Mouse (Mus musculus) left cerebral cortex, adult 9 months (tissue): ENCODE measurements around the gene Rfk.

Experiments
- DNase-seq, 2 experiments: peaks; one replicate each; pipeline ENCODE4 v3.0.0; 2022; ENCODE audit warnings: low spot score in 2 of 2

Rfk gene

DNA sequence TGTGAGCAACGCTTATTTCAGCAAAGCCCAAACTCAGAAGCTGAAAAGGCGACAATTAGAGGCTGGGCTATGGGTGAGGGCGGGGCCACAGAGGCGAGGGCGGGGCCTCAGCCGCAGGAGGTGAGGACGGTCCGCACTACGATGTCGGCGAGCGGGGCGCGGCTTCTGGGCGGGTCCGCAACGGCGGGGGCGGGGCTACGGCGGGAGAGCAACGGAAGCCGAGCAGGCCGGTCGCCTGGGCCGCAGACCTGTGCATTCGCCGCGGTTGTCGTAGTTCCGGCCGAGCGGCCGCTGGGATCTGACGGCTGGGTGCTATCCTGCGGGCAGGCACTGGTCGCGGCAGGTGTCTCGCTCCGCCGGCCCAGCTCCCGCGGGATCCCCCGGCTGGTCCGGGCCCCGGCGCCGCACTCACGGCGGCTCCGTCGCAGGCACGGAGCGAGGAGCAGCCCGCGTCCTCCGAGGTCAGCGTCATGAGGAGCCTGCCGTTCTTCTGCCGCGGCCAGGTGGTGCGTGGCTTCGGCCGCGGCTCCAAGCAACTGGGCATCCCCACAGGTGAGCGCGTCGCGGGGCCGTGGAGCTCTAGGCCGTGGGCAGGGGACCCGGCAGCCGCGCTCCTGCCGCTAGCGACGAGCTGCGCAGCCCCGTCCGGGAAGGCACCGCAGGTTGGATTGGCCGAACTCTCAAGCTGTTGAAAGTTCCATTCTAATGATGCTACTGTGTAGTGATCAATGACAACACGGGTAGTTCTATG lies at the start of gene Rfk:
Gene Rfk (plus strand): TSS at position 203 of the 751 bp plus-strand sequence.
- peak; percentile 56 to 82 for DNase-seq

DNA sequence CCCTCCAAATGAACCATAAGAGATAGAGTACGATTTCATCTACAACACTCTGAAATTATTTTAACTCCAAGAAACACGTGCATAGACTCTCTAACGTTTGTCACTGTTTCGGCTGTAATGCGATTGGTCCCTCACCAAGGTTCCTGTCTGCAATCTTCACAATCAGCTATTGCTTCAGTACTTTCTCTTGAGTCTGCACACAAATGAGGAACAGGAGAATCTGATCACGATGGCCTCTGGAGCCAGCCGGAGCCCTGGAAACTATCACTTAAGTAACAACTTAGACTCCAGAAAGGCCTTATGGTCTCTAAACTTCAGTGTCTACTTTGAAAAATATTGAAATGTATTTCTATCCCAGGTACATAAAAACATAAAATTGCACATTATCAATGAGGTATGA lies 49.0 kb upstream of the Rfk start:
- DNase-seq: no peak

DNA sequence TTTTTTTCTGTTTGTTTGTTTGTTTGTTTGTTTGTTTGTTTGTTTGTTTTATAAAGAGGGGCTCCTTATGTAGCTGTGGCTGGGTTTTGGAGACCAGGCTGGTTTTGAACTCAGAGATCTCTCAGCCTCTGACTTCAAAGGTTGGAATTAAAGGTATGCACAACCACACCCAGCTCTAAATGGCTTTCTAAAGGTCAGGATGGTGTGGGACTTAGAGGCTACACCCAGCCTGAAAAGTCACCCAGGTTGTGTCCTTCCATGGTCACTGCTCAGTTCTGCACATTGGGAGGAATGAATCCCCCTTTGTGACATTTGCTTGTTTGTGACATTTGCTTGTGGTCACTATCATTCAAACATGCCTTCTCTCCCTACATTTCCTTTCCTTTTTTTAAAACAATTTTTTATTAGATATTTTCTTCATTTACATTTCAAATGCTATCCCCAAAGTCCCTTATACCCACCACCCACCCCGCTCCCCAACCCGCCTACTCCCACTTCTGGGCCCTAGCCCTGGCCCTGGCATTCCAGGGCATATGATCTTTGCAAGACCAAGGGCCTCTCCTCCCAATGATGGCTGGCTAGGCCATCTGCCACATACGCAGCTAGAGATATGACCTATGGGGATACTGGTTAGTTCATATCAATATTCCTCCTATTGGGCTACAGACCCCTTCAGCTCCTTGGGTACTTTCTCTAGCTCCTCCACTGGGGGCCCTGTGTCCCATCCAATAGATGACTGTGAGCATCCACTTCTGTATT lies 46.9 kb upstream of the Rfk start:
- no peak for DNase-seq

DNA sequence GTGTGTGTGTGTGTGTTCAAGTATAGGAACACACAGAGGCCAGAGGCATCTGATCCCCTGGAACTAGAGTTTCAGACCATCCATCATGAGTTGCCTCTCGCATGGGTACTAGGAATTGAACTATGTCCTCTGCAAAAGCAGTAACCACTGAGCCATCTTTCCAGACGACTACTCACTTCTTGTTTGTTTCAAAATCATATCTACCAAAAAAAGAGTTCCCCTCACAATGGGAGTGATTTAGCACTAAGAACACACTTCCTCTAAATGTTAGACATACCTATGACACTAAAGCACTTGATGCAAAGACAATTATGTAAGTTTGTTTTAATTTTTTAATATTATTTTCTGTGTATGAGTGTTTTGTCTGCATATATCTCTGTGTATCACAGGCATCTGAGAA lies 46.0 kb upstream of the Rfk start:
- no peak for DNase-seq

DNA sequence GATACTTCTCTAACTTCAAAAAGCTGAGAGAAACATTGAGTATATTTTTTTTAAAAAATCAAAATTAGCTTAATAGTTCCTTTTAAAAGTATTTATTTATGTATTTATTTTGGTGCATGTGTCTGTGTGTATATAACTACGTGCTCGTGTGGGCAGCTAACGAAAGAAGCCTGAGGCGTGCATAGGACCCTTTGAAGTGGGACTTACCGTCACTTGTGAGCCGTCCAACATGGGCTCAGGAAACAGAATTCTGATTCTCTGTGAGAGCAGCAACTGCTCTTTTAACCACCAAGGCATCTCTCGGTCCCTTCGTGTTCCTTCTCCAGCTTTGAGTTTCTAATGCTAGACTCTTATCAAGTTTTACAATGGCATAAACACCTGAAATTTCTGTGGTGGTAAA lies 40.1 kb upstream of the Rfk start:
- DNase-seq: no peak

DNA sequence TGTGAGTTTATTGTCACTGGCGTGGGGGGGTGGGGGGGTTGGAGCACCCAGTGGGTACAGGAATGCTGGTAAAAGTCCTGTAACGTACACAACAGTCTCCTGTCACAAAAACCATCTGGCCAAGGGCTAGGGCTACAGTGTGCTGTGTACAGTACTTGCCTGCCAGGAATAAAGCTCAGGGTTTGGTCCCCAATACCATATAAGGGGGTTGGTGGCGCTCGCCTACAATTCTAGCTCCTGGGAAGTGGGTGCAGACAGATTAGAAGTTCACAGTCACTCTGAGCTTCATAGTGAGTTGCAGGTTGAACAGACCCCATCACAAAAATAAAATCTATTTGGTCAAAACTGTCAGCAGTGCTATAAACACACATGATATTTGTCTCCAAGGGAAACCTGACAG lies 39.5 kb upstream of the Rfk start:
- no peak for DNase-seq

DNA sequence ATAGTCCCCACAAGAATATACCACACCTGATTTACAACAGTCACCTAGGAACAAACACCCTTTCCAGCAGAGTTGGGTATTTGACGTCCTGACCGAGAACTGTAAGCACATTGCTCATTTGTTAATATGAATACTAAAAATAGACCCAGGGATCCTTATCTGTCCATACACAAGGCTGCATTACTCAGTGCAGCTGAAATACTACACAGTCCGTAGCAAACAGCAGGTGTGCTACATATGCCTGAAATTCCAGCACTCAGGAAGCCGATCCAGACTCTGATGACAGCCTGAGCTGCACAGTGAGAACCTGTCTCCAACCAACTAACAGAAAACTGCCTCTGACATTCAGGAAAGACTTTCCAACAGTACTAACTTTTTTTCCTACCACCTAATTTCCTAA lies 39.0 kb upstream of the Rfk start:
- DNase-seq: no peak

DNA sequence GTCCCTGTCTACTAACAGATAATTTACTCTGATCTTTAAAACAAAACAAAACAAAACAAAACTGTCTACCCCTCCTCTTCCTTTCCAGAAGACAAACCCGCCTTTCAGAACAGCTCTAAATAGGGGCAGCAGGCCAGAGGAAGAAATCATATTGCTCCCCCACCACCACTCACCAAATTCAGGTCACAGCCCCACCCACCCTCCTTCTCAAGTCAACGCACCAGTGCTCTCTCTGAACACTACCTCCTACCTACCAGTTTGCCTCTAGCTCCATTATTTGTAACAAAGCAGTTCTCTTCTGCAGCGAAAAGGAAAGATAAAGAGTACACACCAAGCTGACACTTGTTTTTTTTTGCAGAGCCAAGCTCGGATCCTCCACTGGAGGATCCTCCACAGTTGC lies 38.5 kb upstream of the Rfk start:
- DNase-seq: no peak

DNA sequence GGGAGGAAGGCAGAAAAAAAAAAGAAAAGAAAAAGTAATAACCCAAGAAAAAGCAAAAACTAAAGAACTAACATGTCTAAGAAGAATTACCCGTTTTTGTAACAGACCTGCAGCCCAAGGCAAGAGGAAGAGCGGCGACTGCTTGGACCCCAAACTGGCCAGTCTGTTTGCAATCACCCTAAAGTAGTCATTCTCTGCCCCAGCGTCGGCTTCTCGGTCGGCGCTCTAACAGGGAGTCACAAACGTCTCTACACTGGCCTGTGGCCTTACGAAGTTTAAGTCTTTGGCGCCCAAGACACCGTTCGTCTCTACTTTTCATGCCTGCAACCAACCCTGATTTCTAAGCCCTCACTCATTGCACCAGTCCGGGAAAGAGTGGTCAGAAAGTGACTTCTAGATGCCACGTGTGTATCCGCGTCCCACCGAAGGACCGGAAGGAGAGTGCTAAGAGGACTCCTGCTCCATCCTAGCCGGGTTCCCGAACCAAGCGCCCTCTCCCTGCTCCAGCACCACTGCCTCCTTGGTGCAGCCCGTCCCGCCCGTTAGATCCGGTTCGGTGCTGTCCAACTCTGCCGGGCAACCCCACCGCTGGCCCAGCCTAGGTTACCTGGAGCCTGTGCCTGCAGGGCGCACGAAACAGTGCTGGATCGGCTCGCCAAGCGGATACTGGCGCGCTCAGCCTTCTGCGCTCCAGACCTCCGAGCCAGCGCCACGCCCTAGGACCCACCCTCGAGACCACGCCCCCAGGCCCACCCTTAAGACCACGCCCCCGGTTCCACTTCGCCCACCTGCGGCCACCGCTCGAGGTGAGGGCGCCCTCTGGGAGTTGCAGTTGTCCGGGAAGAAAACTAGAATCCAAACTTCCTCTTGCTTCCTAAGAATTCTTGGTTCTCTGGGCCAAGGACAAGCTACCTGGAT lies 37.6 kb upstream of the Rfk start:
- DNase-seq: no peak

DNA sequence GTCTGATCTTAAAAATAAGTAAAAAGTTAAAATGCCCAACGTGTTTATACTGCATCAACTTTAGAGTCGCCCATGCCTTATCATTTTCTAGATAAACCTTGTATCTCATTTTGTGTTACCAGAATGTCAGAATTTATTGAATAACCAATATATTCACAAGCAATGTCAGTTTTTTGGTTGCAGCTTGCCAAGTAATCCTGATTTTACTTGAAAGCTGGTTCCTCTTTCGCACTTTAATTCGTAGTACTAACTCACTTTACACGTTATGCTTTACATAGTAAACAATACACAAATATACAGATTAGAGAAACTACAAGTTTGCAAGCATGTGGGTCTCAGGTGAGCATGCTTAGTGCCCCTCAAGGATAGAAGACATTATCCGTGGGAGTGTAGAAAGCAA lies 36.9 kb upstream of the Rfk start:
- no peak for DNase-seq

DNA sequence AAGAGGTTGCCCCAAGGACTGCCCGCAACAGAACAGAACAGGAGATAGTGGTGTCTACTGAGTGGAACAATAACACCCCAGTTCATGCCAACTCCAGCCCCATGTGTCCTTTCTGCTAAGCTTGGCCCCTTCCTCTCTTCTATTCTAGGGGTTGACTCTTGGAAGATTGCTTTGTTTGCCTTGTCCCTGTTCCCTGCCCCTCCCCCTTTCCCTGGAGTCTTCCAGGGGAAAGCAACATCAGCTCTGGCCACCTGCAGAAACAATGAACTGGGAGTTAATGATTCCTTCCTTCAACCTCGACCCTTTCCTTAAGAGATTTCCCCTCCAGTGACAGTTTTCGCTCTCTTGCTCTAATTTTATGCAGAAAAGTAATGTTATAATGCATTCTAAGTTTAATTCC lies 36.5 kb upstream of the Rfk start:
- DNase-seq: no peak

DNA sequence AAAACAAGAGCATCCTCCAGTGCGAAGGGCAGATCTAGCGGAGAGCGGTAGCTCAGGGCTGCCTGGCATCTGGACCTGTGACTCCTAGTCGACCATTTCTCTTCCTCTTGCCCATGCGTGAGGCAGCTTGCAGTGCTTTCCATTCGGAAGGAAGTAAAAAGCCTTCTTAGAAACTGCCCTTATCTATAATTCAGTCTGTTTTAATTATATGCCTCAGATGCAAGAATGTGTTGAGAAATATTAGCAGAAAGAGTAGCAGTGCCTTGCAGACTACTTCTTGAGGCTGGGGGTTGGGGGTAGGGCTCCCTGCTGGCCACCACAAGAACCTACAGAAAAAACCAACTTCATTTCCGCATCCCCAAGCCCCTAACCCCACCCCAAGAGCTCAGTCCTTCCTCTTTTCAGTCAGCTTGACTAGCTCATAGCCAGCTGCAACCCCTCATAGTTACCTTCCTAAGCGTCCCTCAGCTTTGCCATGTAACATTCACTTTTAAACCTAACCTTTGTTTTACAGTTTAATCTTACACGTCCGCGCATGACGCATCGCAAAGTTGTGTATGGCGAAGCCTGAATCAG lies 34.4 kb upstream of the Rfk start:
- DNase-seq: no peak

DNA sequence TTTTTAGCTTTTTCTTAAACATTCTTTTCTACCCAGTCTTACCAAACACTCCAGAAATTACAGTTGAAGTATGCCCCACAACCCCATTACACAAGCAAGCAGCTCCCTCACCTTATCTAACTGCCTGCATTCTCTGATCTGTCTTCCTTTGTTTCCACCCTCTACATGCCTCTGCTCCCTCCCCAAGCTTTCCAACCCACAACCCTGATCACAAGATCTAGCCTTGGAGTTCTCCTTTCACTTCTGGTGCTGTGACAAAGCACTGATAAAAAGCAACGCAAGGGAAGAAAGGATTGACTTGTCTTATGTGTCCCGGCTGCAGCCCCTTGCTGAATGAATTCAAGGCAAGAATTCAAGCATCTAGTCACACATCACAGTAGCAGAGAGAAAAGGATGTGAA lies 32.7 kb upstream of the Rfk start:
- DNase-seq: no peak

DNA sequence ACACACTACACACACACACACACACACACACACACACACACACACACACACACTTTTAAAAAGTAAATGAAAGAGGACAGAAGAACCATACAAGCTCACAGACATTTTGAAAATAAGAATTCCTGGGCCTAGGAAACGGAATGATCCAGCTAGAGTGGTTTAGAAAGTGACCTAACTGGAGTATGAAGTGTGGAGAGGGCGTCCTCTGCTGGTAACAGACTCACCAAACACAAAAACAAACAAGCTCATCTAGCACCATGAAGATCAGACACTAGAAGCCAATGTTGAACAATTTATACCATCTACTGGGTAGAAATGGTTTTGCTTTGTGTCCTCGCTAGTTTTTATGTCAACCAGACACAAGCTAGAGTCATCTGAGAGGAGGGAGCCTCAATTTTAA lies 29.1 kb upstream of the Rfk start:
- DNase-seq: peak in 1 of 2 experiments; percentile 28

DNA sequence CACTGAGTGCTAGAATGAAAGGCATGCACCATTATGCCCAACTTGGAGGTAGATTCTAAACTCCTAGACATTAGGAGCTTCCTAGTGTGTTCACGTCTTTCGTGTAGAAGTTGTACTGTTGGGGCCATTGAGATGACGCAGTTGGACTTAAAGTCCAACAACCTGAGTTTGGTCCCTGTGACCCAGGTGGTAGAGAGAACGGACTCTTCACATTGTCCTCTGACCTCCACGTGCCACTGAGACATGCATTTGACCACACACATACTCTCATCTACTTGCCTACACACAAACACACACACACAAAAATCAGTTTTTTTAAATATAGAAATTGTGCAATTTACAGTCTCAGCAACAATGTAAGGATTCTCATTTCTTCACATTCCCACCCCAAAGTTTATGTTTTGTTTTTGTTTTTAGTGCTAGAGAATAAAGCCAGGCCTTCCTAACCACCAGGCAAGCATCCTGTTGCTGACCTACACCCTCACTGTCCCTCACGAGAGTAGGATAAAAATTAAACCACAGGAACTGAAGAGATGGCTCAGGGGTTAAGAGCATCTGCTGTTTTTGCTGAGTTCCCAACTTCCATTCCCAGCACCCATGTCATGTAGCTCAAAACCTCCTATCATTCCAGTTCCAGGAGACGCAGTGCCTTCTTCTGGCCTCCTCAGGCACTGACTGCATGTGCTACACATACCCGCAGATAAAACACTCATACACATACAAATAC lies 27.3 kb upstream of the Rfk start:
- no peak for DNase-seq

DNA sequence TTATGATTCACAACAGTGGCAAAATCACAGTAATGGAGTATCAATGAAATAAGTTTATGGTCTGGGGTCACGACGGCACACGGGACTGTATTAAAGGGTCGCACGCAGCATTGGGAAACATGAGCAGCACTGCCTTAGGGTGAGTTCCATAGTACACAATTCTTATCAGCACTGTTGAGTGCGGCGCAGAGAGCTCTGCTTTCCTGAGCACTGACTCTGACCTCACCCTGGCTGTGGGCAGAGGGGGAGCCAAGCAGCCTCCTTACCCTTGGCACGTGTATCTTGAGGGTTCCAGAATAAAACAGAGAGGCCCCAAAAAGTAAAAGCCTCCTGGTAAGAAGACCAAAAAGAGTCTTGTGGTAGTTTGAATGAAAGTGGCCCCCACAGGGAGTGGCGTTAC lies 25.3 kb upstream of the Rfk start:
- DNase-seq: no peak

DNA sequence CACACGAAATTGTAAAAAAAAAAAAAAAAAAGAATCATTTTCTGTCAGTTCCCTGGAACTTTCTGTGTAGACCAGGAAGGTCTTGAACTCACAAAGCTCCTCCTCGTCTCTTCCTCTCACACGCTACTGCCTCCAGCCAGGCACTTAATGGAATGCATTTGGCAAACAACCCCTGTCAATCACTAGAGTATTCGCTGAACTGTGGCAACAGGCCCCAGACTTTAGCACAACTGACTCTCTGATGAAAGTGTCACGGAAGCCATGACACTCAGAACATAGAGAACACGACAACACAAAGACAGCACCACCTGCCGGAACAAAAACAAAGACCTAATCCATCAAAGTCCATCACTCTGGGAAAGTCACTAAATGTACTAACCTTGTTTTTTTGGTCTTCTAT lies 24.3 kb upstream of the Rfk start:
- DNase-seq: no peak

DNA sequence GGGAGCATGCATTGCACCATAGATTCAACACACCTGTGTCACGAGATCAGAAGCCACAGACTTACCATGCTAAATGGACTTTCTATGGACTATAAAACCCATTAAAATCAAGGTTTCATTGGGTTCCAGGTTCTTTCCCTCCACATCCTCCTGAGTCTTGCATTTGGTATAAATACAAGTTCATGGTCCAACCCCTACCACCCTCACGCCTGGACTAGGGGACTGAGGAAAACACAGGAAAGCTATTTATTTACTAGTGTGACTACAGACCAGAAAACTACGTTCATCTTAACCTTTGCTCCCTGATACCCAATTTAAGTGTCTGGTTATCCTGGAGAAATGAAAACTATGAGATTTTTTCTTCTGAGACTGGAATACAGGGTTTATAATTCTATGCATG lies 21.1 kb upstream of the Rfk start, which contains the start of gene Gcnt1:
Gene Gcnt1 (minus strand): TSS at position 144 of the 400 bp plus-strand sequence.
- no peak for DNase-seq

DNA sequence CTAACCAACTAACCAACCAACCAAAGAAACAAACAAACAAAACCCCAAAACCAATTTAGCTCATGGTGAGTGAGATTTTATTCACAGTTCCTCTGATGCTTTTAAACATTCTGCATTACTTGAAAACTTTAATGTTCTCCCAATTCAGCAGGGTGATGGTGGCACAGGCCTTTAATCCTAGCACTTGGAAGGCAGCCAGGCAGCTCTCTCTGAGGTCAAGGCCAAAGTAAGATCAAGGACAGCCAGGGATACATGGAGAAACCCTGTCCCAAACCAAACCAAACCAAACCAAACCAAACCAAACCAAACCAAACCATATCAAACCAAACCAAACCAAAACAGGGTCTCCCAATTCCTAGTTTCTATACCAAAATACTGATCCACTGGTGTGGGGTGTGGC lies 15.0 kb upstream of the Rfk start:
- no peak for DNase-seq

DNA sequence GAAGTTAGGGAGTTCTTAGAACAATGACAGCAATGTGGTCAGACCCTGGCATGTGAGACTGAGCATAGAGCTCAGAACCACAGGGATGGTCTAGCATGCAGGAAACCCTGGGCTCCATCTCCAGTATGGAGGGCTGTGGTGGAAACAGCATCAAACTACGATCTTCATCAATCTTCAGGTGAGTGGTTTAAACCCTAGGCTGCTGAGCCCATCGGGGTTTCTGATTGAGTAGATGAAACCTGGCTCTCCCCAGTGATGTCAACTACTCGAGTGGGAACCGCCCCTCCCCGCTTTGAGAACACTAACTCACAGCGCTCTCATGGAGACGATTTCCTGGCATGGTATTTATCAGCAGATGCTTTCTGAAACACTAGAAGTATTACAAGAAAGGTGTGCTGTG lies 13.3 kb upstream of the Rfk start:
- no peak for DNase-seq

DNA sequence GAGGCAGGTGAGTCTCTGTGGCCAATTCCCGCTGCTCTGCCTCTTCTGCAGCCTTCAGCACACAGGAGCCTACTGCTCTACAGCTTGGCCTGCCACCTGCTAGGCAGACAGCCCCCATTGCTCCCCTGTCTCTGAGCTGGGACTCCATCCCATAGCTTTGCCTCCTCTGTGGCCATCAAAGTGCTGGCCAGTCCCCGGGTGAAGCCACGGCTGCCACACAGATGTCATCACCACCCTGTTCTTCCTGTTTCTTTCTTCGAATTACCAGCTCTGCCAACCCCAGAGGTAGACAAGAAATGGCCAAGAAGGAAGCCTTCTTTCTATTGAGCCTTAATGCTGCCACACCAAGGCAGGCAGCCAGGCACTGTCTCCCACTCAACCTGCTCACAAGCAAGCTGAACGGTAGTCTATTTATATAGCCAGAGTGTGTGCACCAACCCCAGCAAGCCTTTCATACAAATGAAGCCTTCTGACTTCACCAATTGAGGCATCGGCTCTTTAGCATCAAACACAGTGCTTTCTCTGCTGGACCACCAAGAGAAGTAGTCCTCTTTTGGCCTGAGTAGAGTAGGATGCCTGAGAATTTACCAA lies 10.9 kb upstream of the Rfk start:
- peak in 1 of 2 experiments; percentile 24 for DNase-seq
